Mouse (Mus musculus): ENCODE measurements around the gene Hhat. TPM values are rescaled to one million over a fixed set of nuclear protein-coding genes. Genes with fewer than 3 reads are reported as not detected.

The Hhat gene
- total RNA-seq, 4 experiments from 2014 or later = 2.1 to 3.6 (median 2.8) TPM

- peak; percentile 31 for DNase-seq (ENCODE audit: low spot score)
Observed at GRCm38 (mm10) chr1:192785046-192785961, 14.3 kb upstream of the Hhat start.

GRCm38 (mm10) chr1:192784374-192784773 is 13.4 kb upstream of the Hhat start:
- DNase-seq (ENCODE audit: low spot score) = peak; percentile 35

GRCm38 (mm10) chr1:192781256-192781655 is 10.2 kb upstream of the Hhat start:
- no peak for DNase-seq (ENCODE audit: low spot score)

DNA sequence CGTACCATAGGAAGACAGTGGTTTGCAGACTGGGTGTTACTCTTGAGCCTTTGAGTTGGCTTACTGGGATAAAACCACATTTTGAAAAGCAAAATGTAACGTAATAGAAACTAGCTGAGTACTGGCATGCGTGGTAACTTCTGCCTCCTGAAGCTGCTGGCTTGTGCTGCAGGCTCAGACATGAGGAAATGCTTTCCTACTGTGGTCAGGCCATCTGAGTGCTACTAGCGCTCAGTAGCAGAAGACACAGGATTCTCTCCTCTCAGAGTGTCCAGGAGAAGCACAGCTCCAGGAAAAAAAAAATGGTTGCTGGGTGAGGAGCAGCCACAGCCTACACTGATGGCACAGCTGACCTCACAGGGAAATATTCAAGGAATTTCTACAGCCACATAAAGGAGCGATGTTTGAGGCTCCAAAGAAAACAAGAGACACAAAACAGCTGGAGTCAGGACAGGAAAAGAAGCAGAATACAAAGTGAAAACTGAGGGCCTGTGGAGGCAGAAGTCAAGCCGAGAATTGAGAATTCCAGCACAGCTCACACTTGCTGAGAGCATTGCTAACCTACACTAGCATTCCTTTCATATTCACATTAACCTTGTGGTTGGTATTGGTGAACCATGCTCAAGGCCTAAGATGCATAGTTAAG is 8.0 kb upstream of the Hhat start:
- DNase-seq (ENCODE audit: low spot score) = no peak

DNA sequence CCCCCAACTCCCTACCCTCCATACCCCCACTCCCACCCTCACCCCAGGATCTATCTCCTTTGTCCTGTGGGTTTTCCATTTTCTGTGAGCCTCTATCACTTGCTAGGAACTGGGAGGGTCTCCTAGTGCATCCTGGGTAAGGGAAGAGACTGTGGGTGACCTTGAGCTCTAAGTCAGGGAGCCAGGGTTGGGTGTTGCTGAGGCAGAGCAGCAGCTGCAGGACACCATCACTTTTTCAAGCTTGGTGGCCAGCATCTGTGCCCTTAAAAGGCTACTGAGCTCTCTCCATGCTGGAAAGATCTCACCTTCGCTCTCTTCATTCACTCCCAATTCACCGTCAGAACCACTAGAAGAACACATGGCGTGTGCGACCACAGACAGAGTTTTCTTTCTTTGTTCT is 7.2 kb upstream of the Hhat start:
- DNase-seq (ENCODE audit: low spot score) = no peak

DNA sequence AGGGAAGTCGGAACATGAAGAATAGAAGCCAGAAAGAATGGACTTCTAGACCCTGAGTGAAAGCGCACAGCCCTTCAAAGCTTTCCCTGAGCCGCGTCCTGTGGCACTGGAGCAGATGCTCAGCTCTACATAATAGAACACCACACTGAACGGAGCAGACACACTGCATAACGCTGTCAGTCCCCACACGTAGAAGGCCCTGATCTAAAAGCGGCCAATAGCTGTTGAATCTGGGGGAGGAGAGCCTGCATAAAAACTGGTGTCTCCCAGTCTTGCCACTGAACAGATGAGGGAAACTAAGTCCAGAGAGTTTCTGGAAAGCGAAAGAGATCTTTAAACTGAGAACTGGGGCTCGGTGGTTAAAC is 911 bp downstream of the Hhat start:
- peak; percentile 18 for DNase-seq (ENCODE audit: low spot score)

- no peak for DNase-seq (ENCODE audit: low spot score)
Observed at GRCm38 (mm10) chr1:192765531-192765930, 5.5 kb downstream of the Hhat start.

GRCm38 (mm10) chr1:192764547-192764946 is 6.5 kb downstream of the Hhat start:
- DNase-seq (ENCODE audit: low spot score) = no peak

DNA sequence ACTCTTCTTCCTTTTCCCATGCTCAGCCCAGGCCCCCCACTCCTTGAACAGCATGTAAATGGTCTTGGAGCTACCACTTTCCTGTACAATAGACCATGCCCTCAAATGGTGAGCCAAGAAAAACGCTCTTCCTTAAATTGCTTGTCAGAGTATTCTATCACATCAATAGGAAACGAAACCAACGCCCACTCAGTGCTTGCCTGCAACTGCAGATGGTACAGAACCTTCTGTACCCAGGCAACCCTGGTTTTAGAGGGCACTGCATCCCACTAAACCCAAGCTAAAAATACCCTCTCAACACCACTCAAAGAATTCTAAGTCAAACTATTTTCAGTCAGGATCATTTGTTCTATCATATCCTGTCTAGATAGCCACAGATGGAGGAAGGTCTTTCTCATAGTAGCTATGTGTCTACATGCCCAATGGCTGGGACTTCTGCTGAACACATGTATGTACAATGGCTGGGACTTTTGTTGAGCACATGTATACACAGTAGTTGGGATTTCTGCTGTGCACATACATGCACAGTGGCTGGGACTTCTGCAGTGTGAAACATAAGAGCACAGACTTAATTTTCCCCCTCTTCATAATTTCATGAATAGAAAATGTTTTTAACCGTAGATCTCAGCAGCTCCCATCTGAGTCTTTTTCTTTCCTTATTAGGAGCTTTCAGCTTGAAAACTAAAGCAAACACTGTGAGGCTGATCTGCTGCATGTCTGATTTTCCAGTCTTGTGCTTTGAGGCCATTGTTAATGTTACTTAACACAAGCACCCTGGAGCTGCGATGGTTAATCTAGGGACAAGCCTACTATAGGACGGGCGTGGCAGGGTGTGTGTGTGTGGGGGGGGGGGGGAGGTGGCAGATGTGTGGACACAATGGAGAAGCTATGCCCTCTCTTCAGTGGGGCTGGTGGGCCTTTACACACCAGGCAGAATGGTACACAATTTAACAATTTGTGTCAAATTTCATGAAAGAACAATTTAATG is 7.8 kb downstream of the Hhat start:
- DNase-seq (ENCODE audit: low spot score) = peak; percentile 67

- DNase-seq (ENCODE audit: low spot score) = no peak
Observed at GRCm38 (mm10) chr1:192756674-192757073, 14.3 kb downstream of the Hhat start.

GRCm38 (mm10) chr1:192755685-192756606 is 15.1 kb downstream of the Hhat start:
- no peak for DNase-seq (ENCODE audit: low spot score)

- DNase-seq (ENCODE audit: low spot score) = no peak
Observed at GRCm38 (mm10) chr1:192755246-192755645, 15.8 kb downstream of the Hhat start.

DNA sequence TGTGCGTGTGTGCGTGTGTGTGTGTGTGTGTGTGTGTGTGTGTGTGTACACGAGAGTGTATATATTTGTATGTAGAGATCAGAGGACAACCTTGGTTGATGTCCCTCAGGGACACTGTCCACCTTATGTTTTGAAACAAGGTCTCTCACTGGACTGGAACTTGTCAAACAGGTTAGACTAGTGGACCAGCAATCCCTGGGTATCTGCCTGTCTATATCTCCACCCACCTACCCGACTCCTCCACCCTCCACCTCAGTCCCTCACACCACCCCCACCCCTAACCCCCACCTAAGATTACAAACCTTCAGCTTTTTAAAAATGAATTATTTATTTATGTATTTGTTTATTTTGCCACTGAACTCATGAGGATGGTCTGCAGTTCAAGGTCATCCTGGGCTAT is 16.8 kb downstream of the Hhat start:
- no peak for DNase-seq (ENCODE audit: low spot score)

GRCm38 (mm10) chr1:192752659-192753601 is 18.1 kb downstream of the Hhat start:
- DNase-seq (ENCODE audit: low spot score) = peak; percentile 37

- DNase-seq (ENCODE audit: low spot score) = no peak
Observed at GRCm38 (mm10) chr1:192750042-192750437, 21.0 kb downstream of the Hhat start.

DNA sequence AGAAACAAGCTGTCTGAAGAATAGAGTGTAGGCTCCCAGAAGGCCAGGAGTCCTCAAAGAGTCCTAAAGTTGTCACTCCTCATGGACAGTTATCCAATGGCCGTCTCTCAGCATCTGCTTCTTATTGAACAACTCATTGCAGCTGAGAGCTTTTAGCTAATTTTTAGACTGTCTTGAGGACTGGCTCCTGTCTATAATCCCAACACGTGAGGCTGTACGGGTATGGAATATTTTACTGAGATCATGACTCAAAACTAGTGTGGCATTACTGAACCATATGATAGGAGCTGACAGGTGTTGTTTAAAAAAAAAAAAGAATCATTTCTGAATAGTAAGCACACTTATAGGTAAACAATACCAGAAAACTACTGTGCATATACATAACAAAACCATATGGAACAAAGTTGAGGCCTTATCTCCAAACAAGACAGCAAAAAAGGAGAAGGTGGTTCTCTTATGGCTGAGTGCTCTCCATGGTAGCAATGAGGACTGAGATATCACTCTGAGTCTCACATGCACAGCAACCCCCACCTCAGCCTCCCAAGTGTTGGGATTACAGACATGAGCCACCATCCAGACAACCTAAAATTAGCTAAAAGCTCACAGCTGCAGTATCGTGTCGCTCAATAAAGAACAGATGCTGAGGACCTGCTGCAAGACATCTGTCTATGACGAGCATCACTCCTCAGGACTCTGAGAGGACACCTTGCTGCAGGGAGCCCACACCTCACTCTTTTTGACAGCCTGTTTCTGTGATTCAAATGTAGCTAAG is 21.6 kb downstream of the Hhat start:
- no peak for DNase-seq (ENCODE audit: low spot score)

DNA sequence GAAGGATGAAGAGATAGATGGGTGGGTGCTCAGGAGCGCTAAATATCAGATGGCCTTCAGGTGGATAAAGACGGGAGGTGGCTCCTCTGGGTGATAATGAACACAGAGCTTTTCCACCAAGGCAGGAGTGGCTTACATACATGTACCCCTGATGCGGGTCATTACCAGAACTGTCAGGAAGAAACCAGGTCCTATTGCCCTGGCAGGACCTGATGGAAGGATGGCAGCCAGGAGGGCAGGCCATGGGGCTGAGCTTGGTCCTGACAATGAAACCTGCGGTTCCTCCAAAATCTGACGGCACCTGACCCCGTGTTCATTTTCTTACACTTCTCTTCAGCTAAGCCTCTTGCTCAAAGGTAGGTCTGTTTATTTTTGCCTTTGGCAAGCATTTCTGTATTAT is 24.8 kb downstream of the Hhat start:
- DNase-seq (ENCODE audit: low spot score) = no peak

- no peak for DNase-seq (ENCODE audit: low spot score)
Observed at GRCm38 (mm10) chr1:192745240-192746101, 25.6 kb downstream of the Hhat start.
